Mouse (Mus musculus): ENCODE data around the gene Notch4.

The Notch4 gene

DNA sequence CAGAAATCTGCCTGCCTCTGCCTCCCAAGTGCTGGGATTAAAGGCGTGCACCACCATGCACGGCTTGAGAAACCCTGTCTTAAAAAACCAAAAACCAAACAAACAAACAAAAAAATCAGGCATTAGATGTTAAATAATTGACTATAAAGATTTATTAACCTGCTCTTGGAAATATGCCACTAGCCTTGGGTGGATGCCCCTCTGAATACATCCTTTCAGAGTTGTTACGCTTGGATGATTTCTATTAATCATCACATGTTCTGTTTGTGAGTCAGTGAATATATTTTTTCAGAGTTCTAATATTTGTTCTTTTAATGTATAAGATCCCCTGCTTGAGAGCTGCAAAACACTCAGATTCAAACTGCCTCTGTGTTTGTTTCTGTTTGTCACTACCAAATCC lies 60.9 kb downstream of the Notch4 start:
- intact Hi-C loops (cut with DNase I), result no loop called here

DNA sequence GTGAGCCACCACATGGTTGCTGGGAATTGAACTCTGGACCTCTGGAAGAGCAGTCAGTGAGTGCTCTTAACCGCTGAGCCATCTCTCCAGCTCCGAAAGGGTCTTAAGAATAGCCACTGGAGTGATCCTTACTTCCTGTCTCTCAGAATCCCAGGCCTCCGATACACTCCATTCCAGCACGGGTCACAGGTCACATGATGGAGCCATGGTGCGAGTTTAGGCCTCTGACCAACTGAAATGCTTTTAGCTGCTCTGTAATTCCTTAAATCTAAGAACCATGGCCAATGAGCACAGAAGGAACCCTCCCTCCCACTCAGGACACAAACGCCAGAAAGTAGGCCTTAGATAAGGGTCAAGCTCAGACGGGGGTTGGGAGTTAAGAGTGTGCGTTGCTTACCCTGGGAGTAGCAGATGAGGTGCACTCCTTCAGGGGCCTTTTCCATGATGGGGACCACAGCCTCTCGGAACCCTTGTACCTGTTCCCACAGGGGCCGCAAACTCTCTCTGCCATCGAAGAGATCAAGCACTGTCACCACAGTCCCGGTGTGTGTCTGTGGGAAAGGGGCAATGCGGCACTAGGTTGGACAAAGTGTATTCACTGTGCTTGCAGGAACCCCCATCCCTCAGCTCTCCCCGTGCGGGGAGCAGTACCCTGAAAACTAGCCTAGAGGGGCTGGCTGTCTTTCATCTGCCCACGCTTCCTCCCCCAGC lies 62.1 kb downstream of the Notch4 start:
- intact Hi-C loops (cut with DNase I), result no loop called here

DNA sequence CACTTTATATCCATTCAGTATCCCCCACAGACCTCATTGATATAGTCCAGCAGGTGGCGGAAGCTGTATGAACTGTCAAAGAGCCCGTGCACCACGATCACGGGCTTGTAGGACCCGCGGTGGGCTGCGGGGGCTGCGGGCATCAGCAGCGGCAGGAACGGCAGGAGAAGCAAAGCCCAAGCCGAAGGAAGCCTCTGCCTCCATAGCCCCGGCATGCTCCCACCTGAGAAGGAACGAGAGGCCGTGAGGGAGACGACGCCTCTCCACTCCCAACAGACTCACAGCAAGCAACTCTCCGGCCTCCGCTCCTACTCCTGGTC lies 62.7 kb downstream of the Notch4 start:
- intact Hi-C loops (cut with DNase I), result no loop called here

DNA sequence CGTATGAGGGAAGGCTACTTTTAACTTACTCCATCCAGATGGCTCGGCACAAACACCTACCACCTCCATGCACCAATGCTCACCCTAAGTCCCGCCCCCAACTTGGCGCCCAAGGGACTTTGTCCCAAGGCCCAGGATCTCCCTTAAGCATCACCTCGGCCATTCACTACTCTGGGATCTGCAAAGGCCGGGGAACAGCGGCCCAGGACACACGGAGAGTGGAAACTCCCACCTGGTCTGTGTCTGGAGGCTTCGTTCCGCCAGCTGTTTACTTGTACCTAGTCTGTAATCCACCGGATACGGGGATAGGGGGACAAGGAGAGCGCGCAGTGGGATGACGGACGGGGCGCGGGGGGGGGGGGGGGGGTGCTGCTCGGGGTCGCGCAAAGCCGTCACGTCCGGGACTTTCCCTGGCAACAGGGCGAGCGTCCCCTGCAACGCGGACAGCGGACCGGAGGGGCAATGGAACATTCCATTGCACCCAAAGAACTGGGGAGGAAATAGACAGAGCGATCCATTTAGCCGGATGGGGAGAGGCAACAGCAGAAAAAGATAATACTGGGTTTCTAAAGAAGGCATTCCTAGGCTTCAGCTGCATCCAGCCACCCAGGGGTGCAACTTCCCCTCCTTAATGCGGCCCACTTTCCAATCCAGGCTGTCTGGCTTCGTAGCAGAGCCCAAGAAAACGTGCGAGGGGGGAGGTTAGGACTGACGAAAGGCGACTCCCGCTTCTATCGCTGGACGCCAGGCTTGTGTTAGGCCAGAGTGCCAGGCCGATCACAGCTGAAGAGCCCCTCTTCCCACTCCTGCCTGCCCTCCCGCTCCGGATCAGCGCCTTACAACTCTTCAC lies 63.2 kb downstream of the Notch4 start:
- intact Hi-C loops (cut with DNase I), result no loop called here

DNA sequence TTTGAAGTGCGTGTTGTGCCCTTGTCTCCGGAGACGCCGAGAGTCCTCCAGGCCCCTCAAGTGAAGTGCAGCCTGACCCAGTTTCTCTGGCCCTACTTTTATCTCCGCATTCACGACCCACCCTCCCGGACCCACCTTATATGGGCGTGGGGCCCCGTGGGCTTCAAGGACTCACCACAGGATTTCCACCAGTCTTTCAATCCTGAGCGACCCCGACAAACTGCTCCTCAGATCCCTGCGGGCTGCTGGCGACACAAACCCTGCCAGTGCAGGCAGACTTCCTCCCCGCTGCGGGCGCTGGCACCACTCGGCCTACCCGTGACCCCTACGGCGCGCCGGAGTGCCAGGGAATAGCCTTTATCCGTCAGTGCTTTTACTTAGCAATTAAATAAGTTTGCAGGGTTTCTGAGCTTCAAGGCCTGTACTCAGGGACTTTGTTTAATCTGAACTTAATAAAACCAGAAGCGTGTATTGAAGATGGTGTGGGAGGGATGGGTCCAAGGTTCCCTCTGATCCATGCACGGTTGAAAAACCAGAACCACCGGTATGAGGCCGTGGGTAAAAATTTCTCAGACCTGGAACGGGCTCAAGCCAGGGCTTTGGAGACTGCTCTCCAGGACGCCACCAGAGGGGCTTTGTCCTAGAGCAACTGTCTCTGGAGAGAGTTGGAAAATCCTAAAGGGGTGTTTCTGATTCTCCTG lies 64.0 kb downstream of the Notch4 start, which contains the start of gene Ppt2:
Gene Ppt2, minus strand, starts transcription at position 568 of the 701 bp plus-strand sequence.
- intact Hi-C loops (cut with DNase I), result no loop called here

DNA sequence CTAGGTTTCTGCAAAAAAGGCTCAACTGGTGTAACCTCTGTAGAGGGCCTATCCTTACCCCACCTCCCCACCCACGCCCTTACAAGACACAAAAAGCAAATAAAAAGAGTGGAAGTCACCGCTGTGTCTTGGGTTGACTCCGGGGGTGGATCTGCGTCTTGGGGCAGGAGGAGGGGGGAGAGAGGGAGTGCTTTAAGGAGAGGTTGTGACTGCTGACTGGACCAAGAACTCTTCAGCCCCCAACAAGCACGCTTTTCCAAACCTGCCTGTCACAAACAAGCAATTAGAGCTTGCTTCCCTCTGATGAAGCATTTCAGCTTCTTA lies 64.5 kb downstream of the Notch4 start:
- intact Hi-C loops (cut with DNase I), result no loop called here

DNA sequence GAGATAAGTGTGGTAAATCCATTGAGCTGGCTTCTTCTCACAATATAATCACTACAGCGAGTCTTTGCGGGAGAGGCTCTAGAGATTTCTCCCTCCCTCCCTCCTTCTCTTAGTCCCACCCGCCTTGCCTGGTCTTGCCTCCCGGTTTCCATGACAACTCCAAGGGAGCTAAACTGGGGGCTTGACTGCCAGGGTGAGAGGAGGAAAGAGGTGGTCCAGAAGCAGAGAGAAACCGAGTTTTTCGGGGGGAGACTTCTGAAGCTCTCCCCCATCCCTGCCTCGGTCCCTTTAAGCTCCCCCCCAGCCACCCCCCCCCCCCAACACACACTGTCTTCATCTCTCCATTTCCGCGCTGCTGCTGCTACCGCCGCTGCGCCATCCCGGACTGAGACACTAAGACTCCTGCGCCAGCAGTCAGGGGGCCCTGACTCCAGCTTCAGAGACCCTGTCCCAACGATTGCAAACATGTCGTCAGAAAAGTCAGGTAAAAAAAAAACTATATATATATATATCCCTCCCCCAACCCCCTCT lies 65.2 kb downstream of the Notch4 start, which contains the start of gene Prrt1:
Gene Prrt1, plus strand, starts transcription at position 313 of the 531 bp plus-strand sequence.
- intact Hi-C loops (cut with DNase I), result no loop called here

DNA sequence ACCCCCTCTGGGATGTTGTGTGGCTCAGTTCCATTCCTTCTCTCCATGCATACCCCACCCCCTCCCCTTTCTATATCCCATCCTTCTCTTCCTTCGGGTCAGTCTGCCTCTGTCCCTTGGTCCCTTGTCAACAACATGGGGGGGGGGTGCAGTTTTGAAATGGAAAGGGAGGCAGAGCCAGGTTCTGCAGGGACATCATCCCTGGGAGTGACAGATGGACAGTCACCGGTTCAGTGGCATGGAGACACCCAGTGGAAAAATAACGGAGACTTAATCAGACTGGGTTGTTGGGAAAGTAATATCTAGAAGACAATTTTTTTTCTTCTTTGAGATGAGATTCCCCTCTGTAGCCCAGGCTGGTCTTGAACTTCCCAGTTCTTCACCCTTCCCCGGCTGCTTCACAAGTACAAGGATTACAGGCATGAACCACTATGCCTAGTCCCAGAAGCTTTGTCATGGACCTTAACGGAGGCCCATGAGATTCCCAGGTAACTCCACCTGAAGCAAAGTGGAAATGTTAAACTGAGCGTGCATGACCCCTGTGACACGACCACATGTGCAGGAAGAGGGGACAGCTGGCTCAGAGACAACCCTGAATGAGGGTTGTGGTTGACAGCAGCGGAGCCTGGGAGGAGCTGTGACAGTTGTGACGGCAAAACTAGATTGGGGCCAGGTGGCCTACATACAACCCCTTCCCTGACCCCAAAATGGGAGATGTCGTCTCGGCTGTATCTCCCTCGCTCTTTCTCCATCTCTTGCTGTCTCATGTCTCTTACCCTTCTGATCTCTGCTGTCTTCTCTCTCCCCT lies 65.9 kb downstream of the Notch4 start:
- intact Hi-C loops (cut with DNase I), result no loop called here

DNA sequence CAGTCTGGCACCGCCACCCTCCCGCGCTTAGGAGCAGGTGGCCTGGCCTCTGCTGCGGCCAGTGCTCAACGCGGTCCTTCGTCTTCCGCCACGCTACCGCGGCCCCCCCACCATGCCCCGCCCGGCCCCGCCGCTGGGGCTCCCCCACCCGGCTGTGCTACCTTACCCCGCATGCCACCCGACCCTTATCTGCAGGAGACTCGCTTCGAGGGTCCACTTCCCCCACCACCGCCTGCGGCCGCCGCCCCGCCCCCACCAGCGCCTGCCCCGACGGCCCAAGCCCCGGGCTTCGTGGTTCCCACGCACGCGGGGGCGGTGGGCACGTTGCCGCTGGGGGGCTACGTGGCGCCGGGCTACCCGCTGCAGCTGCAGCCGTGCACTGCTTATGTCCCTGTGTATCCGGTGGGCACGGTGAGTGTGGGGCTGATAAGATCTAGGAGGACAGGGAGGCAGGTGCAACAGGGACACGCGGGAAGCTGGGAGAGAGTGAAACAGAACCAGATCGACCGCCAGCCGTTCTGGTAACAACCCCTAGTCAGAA lies 66.8 kb downstream of the Notch4 start:
- intact Hi-C loops (cut with DNase I), result no loop called here

DNA sequence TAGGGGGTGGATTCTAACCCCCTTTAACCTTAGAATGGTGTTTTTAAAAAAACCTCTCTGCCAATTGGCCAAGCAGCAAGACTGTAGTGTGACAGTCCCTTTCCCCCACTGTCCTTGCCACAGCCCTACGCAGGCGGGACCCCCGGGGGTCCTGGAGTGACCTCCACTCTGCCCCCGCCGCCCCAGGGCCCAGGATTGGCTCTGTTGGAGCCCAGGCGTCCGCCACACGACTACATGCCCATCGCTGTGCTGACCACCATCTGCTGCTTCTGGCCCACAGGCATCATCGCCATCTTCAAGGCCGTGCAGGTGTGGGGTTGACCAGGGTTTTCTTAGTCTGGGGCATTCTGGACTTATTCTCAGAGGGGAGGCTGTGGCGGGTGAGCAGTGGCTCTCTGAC lies 67.6 kb downstream of the Notch4 start:
- intact Hi-C loops (cut with DNase I), result no loop called here

DNA sequence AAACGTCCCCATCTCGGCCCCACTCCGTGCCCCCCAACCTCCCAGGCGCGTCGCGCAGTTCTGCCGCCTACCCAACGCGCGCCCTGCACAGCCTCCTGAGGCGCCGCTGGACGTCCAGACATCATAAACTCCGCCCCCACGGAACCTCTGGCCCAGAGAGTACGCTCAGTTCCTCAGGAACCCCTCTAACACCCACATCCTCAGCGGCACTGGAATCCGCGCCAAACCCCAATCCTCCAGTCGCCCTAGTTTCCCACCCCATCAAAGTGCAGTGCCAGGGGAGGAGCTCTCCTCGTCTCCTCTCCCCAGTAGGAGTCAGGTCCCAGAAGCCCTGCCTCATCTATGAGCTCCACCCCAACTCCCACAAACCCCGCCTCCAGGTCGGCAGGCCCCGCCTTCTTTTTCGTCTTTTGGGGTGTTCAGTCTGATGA lies 68.2 kb downstream of the Notch4 start:
- intact Hi-C loops (cut with DNase I), result no loop called here

DNA sequence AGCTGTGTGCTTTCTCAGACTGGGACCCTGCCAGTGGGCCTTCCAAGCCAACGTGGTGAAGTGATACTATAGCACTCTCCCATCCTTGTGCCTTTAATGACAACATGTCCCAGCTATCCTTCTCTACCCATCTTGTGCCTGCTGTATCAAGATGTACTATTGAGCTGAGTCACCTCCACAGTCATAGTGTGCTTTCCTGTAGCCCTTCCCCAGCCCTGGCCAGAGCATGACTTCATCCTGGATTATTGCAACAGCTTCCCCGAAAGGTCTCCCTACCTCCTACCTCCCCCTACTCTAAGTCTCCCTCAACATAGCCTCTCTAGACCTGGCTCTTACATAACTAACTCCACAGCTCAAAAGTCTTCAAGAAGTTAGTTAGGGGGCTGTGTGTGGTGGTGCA lies 71.6 kb downstream of the Notch4 start:
- intact Hi-C loops (cut with DNase I), result no loop called here

DNA sequence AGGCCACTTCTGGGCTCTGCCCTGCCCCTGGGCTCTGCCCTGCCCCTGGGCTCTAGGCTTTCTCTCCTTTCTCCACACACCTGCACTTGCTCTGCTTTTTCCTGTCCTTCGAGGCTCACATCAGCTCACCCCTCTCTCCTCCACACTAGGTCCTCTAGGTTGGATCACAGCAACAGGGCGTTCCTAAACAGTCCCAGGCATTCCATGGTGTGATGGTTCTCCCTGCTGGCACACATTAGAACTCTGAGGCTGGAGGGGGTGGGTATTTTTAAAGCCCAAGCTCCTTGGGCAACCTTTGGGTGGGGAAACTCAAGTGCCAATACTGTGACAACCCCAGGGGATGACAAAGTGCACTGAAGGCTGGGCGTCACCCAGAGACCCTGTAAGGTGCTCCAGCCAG lies 73.4 kb downstream of the Notch4 start:
- intact Hi-C loops (cut with DNase I), result no loop called here
